Mouse (Mus musculus): Measurements from ENCODE around the gene Kyat1.
"Not testable (repeated sequence)": the region's sequence is repeated elsewhere in the genome, so short reads cannot be mapped to it uniquely, and the experiment has no call there.

Kyat1 gene

DNA sequence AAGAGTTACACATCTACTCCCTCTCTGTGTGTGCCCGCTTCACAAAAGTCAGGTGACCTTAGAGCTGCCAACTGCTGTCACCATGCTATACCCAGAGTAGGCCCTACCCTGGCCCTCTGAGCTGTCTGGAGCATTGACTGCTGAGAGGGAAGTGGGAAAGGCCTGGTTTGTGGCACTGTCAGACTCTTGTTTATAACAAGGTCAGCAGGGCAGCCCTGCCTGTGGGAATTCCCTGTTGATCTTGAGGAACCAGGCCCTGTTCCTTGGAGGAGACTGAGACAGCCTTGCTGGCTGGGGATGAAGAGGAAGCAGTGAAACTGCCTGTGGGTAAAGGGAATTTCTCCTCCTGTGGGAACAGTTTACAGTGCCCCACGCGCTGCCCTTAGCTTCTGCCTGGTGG lies 9.1 kb upstream of the Kyat1 start:
- DNase-seq (ENCODE audit: low spot score) = no peak

DNA sequence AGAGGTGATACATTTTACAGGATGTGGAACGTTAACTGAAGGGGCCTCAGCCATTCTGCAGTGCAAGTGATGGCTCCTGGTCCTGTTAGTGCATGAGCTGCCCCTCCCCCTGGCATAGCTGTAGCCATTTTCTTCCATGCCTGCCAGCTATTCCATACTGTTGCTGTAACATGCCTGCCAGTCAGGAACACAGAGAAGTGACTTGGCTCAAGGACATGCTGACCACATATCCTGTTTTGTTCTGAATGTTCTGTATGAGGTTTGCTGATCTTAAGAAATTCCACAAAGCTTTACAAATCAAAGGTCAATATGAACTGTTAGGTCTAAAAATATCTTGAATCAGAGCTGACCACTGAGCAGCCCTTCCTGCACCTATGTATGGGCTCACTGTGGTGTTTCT lies 7.3 kb upstream of the Kyat1 start:
- no peak for DNase-seq (ENCODE audit: low spot score)

DNA sequence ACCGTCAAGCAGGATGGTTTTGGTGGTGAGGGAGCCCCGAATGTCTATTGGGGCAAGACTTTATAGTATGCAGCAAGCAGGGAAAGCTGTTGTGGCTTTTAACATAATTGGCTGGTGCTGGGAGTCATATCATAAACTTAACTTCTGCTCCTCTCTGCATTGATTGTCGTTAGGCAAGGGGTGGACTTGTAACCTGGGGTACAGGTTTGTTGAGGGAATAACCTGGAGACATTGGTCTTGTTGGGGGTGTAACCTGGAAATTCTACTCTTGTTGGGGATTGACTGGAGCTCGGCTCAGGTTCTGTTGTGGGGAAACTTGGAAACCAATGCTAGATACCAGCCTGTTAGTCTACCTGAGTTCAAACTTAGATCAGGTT lies 6.5 kb upstream of the Kyat1 start:
- no peak for DNase-seq (ENCODE audit: low spot score)

DNA sequence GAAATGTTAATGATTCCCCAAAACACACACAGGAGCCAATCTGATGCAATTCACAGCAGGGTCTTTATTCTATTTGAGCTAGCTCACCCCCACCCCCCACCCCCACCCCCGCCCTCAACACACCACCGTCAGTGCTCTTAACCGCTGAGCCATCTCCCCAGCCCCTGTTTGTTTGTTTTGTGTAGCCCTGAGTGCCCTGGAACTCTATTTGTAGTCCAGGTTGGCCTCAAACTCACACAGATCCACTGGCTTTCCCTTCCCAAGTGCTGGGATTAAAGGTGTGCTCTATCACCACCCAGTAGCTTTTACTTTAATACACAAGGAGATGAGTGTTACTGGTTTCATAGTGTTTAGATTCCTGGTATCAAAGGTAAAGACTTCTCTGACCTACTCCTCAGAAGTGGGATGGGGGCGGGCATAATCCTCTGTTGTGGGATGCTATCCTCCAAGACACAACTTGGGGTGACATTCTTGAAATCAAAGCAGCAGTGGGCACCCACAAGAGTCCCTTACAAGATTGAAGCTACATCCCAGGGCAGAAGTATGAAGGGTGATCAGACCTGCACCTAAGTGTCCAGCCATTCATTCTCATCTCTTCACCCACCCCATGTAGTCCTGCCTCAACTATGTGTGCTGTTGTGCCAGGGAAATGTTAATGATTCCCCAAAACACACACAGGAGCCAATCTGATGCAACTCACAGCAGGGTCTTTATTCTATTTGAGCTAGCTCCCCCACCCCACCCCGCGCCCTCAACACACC lies 5.9 kb upstream of the Kyat1 start:
- DNase-seq (ENCODE audit: low spot score) = no peak

DNA sequence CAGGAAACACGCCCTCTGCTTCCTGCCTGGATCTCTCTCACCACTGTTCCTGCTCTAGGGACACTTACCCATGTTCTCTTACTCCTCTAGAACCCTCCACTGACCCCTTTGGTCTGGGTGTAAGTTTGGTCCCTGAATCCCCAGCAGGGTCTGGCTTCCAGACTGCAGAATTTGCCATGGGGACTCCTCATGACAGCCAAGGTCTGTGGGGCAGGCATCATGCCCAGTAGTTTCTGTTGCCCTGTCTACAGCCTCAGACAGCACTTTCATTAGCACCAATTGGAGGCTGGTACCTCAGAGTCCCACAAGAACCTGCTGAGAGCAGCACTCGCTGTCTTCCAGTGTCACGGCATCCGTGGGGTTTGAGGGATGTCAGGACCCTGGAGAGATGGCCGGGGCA lies 2.2 kb upstream of the Kyat1 start:
- DNase-seq (ENCODE audit: low spot score) = no peak

DNA sequence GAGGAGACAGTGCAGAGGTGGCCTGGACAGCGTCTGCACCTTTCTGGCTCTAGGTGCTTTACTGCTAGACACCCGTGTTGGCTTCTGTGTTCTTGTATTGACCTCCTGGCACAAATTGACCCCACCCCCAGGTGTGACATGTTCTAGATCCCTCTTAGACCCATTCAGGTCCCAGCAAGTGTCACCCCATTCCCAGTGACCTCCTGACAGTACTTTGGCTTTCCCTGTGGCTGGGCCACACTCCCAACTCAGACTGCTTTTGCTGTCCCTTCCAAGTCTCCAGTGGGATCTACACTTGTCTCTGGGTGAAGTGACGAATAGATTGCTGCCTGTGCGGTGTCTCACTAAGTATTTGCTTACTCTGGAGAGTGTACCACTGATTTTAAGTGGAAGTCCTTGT lies 1.8 kb upstream of the Kyat1 start:
- no peak for DNase-seq (ENCODE audit: low spot score)

DNA sequence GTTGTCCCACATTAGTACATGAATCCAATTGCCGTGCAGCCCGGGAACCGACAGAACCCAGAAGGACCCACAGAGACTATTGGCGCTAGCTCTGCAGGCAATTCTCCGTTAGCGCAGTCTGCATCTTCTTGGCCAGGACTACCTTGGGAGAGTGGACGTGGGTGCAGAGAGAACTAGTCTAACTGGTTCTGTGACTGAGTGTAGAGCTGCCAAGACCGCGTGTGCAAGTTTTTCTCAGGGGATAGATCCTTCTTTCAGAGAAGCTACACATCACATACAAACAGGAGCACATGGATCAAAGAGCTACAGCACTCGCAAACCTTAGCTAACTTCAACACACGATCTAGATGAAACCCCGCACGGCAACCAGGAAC lies 405 bp downstream of the Kyat1 start:
- peak; percentile 33 for DNase-seq (ENCODE audit: low spot score)

DNA sequence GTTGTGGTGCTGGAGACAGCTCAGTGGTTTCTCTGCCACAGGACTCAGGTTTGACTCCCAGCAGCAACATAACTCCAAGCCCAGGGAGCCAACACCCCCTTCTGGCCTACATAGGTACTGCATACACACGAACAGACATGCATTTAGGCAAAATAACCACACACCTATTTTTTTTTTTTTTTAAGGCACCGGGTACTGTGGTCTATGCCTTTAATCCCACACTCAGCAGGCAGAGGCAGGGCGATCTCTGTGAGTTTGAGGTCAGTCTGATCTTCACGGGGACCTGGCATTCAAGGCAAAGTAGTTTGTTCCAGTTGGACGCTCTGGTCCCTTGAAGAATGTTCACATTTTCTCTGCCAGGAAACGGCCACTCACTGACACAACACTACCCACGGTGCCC lies 2.2 kb downstream of the Kyat1 start:
- no peak for DNase-seq (ENCODE audit: low spot score)

DNA sequence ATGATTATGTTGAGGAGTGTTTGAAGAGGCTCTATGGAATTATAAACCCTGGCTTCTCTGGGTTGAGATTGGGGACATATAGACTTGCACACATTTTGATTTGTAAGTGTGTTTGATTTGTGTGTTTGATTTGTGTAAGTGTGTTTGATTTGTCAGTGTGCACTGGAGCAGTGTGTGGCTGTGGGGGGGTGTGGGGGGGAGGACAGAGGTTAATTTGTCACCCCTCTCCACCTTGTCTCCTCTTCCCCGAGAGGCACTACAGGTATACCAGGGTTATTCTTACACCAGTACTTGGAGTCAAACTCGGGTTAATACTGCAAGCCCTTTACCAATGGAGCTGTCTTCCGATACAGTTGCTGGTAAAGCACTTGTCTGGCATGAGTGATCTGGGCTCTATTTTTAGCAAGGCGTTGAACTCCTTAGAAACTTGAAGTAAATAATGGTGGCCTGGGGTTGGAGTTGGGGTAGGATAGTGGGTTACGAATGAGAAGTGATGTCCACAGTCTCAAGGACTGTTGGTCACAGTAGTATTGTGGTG lies 5.2 kb downstream of the Kyat1 start:
- DNase-seq (ENCODE audit: low spot score) = no peak

DNA sequence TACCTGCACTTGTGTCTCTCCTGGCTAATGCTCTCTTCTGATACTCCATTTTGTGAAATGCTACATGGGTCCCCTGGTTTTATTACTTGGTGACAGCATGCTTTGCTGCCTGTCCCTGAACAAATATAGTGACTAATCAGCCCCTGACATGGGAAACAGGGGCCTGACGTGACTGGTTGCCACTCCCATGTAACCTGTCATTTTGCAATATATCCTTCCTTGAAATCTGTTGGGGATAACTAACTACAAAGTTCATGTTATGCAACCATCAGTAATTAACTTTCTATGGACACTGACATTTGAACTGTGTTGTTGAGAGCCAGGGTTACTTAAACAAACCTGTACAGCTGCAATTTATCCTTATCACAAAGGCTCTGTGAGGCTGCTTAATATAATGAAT lies 5.7 kb downstream of the Kyat1 start:
- no peak for DNase-seq (ENCODE audit: low spot score)

DNA sequence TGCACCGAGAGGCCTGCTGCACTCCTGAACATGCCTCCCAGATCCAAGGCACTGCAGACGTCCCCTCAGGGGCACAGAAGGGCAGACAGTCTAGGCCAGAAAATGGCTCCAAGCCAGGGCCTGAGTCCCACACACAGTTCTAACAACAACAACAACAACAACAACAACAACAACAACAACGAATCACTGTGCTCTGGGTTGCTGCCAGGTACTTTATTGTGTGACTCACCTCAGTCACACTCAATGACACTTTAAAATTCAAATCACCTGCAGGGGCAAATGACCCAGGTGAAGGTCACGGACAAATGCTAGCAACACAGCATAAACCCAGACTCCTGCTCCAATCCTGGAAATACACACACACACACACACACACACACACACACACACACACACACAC lies 7.6 kb downstream of the Kyat1 start:
- DNase-seq (ENCODE audit: low spot score) = no peak

DNA sequence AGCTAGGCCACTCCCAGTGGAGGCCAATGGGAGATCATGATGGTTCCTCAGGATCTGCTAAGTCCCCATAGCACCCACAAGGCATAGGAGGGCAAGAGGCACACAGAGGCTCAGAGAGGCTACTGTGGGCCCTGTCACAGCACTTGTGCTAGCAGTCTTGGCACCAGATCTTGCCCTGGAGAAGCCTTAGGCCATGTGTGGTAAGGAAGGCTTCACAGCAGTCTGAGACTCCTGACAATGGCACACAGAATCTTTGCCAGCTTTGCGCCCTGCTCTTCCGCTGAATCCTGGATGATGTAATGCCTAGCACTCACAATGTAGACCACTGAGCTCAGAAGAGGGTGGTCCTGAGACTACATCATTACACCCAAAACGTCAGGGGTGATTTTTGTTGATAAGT lies 11.0 kb downstream of the Kyat1 start:
- no peak for DNase-seq (ENCODE audit: low spot score)

DNA sequence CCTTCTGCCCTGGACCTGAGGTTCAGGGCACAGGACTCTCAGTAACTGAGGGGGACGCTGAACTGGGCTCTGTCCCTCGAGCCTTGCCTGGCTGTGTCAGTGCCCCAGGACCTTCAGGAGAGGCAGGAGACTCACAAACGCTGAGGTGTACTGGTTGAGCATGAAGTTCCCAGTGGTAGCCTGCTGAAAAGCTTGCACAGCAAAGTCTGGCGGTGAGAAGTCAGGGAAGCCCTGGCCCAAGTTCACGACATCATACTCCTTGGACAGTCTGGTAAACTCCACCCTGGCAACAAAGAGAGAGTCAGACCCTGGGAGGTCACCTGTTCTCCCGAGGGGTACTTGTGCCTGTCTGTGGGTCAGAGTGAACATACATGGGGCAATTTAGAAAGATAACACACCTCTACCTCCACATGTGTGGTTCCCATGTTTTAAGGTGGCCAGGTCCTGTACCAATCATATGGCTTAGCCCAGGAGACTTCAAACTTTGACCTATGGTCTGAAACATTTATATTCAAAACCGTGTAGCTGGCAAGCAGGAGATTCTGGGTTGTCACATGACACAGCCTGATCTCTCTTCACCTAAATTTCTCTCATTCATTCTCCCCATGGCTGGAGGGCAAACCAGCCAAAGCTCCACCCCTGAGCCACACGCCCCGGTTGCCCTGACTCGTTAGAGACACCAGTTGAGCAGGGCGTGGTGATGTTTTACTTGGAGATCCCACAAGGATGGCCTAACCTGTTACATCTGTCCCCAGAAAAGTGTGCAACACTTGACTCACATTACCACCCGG lies 13.7 kb downstream of the Kyat1 start:
- no peak for DNase-seq (ENCODE audit: low spot score)

DNA sequence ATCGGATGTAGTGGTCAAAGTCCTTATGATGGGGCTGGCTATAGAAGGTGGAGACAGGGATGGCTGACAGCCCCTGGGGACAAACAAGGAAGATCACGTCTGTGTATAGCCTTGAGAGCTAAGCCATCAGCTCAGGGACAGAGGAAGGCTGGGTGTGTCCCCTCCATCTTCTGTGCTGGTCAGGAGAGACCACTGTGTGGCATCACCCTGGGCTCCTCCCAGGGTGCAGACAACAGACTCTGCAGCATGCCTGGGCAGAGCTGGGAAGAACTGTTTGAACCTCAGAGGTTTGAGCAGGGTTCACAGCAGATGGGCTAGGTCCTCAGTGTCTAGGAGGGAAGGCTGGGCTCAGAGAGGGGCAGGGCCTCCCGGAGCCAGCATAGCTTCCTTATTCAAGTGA lies 20.0 kb downstream of the Kyat1 start:
- DNase-seq (ENCODE audit: low spot score) = no peak

DNA sequence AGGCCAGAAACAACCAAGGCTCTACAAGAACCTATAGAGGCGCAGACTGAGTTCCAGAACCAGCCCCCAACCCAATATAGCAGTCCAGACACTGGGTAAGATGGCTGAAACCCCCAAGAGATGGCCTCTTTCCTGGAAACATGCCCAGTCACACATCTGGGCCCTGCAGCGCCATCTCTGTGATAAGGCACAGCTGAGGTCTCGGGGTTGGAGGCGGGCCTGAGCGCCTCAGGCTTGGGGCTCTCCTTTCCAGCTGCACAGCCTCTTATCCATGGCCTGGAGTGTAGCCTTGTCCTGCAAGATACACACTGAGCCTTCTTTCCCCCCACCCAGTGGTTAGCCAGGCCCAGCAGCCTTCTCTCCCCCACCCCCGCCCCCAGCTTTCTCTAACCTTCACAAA lies 20.4 kb downstream of the Kyat1 start:
- DNase-seq (ENCODE audit: low spot score) = no peak

DNA sequence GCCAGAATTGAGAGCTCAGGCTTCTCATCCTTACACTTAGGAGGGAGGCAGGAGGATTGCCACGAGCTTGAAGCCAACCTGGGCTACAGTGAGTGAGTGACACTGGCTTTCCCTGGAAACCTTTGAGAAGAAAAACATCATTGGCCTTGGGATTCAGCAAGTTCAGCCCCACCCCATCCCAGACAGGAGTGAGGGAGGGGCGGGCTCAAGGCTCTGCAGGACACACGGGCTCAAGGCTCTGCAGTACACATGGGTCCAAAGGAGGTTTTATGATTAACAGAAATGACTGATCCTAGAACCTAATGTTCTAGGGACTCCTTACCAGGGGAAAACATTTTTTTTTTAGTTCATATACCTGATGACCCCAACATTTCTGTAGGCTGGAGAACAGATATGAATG lies 21.9 kb downstream of the Kyat1 start:
- no peak for DNase-seq (ENCODE audit: low spot score)

DNA sequence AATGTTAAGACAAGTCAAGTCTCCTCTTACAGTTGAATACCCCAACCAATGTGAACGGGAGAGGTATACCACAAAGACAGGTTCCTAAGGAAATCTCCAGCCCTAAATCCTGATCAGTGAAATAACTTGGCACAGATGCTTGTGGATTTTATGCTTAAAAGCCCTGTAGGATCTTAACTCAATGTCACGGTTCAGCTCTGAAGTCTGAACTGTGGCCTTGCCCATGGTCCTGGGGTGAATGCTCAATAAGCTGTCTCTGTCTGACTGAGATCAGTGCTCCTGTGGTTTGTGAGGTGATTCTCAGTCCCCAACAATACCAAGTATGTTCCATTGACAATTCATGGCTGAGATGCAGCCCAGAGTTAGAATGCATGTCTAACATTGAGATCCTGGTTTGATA lies 23.2 kb downstream of the Kyat1 start:
- no peak for DNase-seq (ENCODE audit: low spot score)

DNA sequence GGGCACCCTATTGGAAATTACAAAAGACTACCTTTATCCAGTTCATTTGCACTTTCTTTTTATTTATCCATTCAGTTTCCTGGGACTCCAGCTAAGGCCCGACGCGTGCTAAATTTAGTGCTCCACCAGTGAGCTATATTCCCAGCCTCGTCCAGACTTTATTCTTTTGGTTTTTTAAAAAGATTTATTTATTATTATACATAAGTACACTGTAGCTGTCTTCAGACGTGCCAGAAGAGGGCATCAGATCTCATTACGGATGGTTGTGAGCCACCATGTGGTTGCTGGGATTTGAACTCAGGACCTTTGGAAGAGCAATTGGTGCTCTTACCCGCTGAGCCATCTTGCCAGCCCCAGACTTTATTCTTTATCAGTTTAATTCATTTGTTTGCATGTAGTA lies 26.9 kb downstream of the Kyat1 start:
- not testable (repeated sequence) for DNase-seq (ENCODE audit: low spot score)

DNA sequence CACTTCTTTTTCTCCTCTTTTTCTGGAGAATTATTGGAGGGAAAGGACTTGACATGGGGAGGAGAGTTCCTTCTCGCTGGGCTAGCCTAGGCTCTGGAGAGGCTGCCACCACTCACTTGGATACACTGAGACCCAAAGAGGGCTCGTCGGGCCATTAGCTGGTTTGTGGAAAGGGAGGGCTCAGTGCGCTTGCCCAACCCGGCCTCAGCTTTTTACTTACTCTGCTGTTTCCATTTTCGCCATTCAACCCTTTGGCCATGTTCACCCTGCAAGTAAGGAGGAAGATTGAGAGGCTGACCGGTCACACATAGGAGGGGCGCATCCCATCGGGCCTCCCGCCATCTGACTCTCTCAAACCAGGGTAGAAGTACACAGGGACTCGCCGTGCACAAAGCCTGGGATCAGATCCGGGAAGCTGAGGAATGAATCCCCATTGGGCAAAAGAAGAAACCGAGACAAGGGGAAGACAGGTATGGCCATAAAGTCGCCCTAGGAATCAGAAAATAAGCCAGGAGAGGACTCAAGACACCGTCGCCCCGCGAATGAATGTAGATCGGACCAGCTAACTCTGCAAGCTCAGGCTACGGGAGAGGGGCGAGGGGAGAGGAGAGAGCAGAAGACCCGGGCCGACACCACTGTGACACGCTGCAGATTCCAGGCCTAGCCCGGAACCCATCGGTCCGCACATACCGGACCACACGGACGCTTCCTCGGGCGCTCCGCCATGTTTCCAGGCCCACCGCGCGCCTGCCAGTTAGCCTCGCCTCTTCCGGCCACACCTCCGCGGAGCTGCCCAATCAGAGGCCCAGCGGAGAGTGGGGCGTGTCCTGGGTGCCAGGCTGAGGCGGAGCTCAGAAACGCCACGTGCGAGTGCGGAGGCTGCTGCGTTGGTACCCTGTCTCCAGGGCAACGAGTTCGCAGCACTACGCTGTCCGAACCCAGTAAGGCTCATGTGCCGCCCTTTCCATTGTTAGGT lies 27.7 kb downstream of the Kyat1 start, which contains the start of gene Spout1:
Spout1 (minus strand) TSS at position 760 of the 976 bp plus-strand sequence.
- peak; percentile 96 for DNase-seq (ENCODE audit: low spot score)

DNA sequence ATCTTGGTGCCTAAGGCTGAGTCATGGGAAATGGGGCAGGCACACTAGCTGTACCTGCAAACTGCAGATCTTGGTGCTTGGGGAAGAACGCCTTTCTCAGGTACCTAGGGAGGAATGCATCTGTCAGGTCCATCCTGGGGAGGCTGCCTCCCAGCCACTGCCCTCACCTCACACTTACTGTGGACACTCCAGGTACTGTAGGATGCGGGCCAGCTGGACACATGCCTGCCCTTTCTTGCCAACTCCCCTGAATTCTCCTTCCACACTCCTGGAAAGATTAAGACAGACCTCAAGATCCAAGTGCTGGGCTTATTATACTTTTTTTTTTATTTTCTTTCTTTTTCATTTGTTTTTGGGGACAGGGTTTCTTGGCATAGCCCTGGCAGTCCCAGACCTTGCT lies 29.1 kb downstream of the Kyat1 start:
- no peak for DNase-seq (ENCODE audit: low spot score)

DNA sequence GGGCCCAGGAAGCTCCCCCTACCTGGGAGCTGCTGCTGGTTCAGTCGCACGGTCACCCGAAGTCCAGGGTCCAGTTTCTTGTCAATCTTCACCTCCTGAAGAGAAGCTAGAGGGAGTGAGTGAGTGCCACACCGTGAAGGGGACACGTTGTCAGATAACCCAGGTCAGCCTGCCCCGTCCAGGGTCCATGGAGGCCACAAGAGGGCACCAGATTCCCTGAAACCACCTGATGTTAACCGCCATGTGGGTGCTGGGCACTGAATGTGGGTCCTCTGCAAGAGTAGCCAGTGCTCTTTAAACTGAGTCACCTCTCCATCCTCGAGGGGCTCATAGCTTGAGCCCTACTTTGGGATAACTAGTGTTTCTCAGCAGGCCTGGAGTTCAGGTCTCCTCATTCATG lies 29.8 kb downstream of the Kyat1 start:
- DNase-seq (ENCODE audit: low spot score) = no peak

DNA sequence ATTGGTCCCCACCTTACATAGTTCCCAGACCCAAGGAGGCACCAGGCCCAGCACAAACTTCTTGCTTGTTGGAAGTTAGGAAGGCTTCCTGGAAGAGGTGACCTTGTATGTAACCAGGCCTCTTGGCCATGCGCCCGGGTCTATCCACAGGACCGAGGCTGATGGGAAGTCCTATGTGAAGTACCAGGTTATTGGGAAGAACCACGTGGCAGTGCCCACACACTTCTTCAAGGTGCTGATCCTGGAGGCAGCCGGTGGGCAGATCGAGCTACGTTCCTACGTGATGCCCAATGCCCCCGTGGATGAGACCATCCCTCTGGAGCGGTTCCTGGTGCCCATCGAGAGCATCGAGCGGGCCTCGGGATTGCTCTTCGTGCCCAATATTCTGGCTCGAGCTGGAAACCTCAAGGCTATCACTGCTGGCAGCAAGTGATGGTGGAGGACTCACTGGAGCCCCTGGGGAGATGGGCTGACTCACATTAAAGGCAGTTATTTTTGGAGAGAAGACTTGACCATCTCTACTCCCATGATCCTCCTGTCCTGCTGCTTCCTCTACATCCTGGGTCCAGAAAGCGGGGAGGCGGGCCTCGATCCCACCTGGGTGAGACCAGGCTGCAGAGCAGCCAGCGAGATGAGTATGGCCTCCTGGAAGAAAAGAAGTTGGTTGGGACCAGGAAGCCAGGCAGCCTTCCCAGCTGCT lies 32.0 kb downstream of the Kyat1 start:
- no peak for DNase-seq (ENCODE audit: low spot score)
